Mouse (Mus musculus) ES-E14 (cell line): ENCODE data around the gene Spr. TPM values are rescaled to one million over a fixed set of nuclear protein-coding genes. Genes with fewer than 3 reads are reported as not detected.
A peak's percentile ranks its signal among the peaks of the same experiment; 100 is the strongest.
"Not testable (repeated sequence)": the region's sequence is repeated elsewhere in the genome, so short reads cannot be mapped to it uniquely, and the experiment has no call there.

Experiments used
- DNase-seq: peaks from one replicate; pipeline ENCODE4 v3.0.0-alpha.2; 2013; ENCODE audit warnings: low read depth, low spot score
- H3K27ac ChIP-seq: 2 replicates; pipeline ENCODE4 v1.5.1; 2012; ENCODE audit warnings: low read depth, mild to moderate bottlenecking, low read length, moderate library complexity, mixed read lengths; ENCODE audit not compliant: poor library complexity, insufficient read depth, severe bottlenecking
- H3K36me3 ChIP-seq: 2 replicates; pipeline ENCODE4 v1.6.1; 2012; ENCODE audit warnings: mild to moderate bottlenecking, low read length, moderate library complexity, mixed read lengths; ENCODE audit not compliant: control insufficient read depth, poor library complexity, insufficient read depth, severe bottlenecking
- H3K4me1 ChIP-seq, 2 experiments: fragments of 150-350 bp in 1 of 2; sonication (generic) in 1 of 2; 2 replicates each; pipeline ENCODE4 v1.6.1; 2012; ENCODE audit warnings: low read length in 2 of 2, mild to moderate bottlenecking in 1 of 2, mixed read lengths in 1 of 2; ENCODE audit not compliant: control insufficient read depth in 2 of 2, insufficient read depth in 2 of 2, poor library complexity in 1 of 2
- H3K4me3 ChIP-seq, 2 experiments: fragments of 150-350 bp in 1 of 2; sonication (generic) in 1 of 2; 2 replicates each; pipeline ENCODE4 v1.5.1; 2012; ENCODE audit warnings: low read length in 2 of 2, low read depth in 1 of 2, mild to moderate bottlenecking in 1 of 2, mixed read lengths in 1 of 2; ENCODE audit not compliant: insufficient read depth in 1 of 2, poor library complexity in 1 of 2, severe bottlenecking in 1 of 2
- H3K9ac ChIP-seq: 2 replicates; pipeline ENCODE4 v1.6.1; 2012; ENCODE audit warnings: low read depth, mild to moderate bottlenecking, low read length, mixed read lengths; ENCODE audit not compliant: poor library complexity, insufficient read depth, severe bottlenecking
- H3K9me3 ChIP-seq: fragments of 150-350 bp; sonication (generic); 2 replicates; pipeline ENCODE4 v1.6.1; 2012; ENCODE audit warnings: low read depth, mild to moderate bottlenecking, low read length; ENCODE audit not compliant: control insufficient read depth, insufficient read depth
- CHD2 ChIP-seq: IDR thresholded peaks from 2 replicates; pipeline ENCODE4 v1.6.1; 2014; ENCODE audit warnings: mild to moderate bottlenecking, low read depth, low read length, inconsistent platforms
- HCFC1 ChIP-seq: IDR thresholded peaks from 2 replicates; pipeline ENCODE4 v1.6.1; 2012; ENCODE audit warnings: low read length, inconsistent platforms, borderline replicate concordance; ENCODE audit not compliant: insufficient read depth
- MAFK ChIP-seq: IDR thresholded peaks from 2 replicates; pipeline ENCODE4 v1.6.1; 2014; ENCODE audit warnings: mild to moderate bottlenecking, low read depth, low read length, inconsistent platforms; ENCODE audit not compliant: insufficient read depth
- ZC3H11A ChIP-seq: IDR thresholded peaks from 2 replicates; pipeline ENCODE4 v1.6.1; 2012; ENCODE audit warnings: low read depth, mild to moderate bottlenecking, inconsistent platforms, low read length, borderline replicate concordance
- ZNF384 ChIP-seq: IDR thresholded peaks from 2 replicates; pipeline ENCODE4 v1.6.1; 2012; ENCODE audit warnings: low read depth, low read length, inconsistent platforms
- in situ Hi-C, 2 experiments: fragments of 600-800 bp; cut with MboI; formaldehyde crosslinking; loops; one replicate each; pipeline ENCODE4 v1.15.1; 2025; ENCODE audit warnings: low sequenced_read_pairs in 2 of 2, inconsistent platforms in 1 of 2; ENCODE audit not compliant: unreplicated experiment in 2 of 2
- total RNA-seq: library from RNA; depleted of rRNA; stranded (reverse); fragments of 300-350 nt; gene quantifications from 2 replicates; pipeline ENCODE4 v1.2.3, GENCODE M21; 2012

Spr gene
- total RNA-seq, 1 experiment: 83.0 TPM

DNA sequence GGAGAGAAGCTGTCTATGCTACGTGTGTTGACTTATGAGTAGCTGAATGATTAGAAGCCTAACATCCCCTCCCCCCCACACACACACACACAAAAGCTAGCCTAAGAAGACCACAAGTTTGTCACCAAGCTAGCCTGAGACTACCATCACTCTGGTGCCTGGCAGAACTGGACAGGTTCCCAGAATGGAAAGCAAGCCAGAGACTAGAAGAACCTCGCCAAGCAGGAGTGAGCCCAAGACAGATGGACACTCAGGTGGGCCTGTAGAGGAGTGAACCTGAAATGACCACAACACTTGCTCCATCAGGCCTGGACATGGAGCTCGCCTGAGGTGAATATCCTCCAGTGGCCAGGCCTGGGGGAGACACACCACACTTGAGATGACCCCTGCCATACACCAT, 12.8 kb upstream of the Spr start:
- H3K9me3 ChIP-seq: no peaks in the 10 kb centered on the region
- H3K4me1 ChIP-seq: peaks cover 6 to 8% of the 10 kb centered on the region in 2 experiments; a peak in 3 of 4 replicates
- H3K9ac ChIP-seq: no peak overlapping the region
- no peak overlapping the region for H3K27ac ChIP-seq
- H3K4me3 ChIP-seq: no peak overlapping the region
- DNase-seq: no peak
- TF ChIP-seq CHD2 (no peak), ZNF384 (no peak), MAFK (no peak), HCFC1 (no peak), ZC3H11A (no peak)
- in situ Hi-C loops: loop anchor here in 1 of 2 experiments (25.0 kb wide), 1 partner anchor 262 kb away; the partner anchor contains the start of gene Noto
- no peaks in the 10 kb centered on the region for H3K36me3 ChIP-seq

DNA sequence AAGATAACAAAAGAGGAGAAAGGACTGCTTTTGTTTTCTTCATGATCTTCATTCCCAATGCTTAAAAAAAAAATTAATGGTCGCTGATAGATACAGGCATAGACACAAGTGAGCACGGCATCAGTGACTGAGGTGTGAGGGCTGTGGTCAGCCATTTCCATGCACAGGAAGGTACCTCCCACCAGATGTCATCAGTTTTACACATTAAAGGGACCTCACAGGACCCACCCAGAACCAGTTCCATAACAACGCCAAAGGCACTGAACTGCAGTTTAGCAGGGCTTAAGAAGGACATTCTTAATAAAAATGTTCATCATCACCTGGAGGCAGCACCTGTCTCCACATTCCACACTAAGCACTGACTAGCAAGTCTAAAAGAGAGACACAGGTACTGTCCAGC, 10.1 kb upstream of the Spr start:
- Histone ChIP-seq H3K27ac (no peak overlapping the region), H3K36me3 (no peaks in the 10 kb centered on the region), H3K9me3 (no peaks in the 10 kb centered on the region), H3K4me1 (peaks cover 6 to 8% of the 10 kb centered on the region in 2 experiments; a peak in 3 of 4 replicates), H3K9ac (no peak overlapping the region), H3K4me3 (no peak overlapping the region)
- DNase-seq: no peak
- TF ChIP-seq HCFC1: no peak
- TF ChIP-seq ZC3H11A: no peak
- TF ChIP-seq MAFK: no peak
- no peak for TF ChIP-seq CHD2
- TF ChIP-seq ZNF384: no peak
- in situ Hi-C loops: loop anchor here in 1 of 2 experiments (25.0 kb wide), 1 partner anchor 110 kb away; no protein-coding TSS in a partner anchor

DNA sequence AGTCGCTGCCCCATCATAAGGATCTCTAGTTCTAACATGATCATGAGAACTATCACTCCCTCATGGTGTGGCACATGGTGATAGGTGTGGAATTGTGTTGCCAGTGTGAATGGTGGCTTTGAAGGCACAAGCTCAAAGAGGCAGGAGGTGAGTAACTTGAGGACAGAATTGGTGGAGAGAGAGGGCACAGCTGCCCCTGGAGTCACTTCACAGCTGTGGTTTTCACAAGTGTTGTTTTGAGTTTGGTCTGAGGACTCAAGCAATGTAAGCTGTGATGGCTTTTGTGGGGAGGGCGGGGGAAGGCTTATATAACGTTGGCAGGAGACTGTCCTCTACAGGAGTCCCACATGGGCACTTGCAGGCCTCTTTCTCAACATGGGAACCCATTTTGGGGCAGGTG, 6.9 kb upstream of the Spr start:
- Histone ChIP-seq H3K27ac (no peak overlapping the region), H3K36me3 (no peaks in the 10 kb centered on the region), H3K4me1 (peaks cover 6 to 8% of the 10 kb centered on the region in 2 experiments; a peak in 3 of 4 replicates), H3K9ac (no peak overlapping the region), H3K4me3 (no peak overlapping the region), H3K9me3 (no peaks in the 10 kb centered on the region)
- no peak for DNase-seq
- no peak for TF ChIP-seq HCFC1
- TF ChIP-seq MAFK: no peak
- no peak for TF ChIP-seq ZNF384
- TF ChIP-seq ZC3H11A: no peak
- TF ChIP-seq CHD2: no peak
- in situ Hi-C loops: loop anchor here in 1 of 2 experiments (25.0 kb wide), 1 partner anchor 107 kb away; no protein-coding TSS in a partner anchor

DNA sequence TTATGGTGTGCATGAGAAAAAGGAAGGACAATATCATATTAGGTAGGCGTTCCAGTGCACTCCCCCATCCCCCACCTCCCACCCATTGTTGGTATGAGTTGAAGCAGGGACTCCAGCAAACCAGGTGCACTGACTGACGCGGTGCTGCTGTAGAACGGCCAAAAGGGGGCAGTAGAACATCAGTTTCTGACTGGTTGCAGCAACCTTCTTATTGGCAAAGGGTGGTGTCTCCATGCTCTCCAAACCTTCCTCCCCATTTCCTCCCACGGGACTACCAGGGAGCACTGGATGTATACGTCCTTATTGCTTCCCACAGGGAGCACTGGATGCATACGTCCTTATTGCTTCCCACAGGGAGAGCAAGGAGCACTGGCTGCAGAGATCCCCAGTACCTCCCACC, 3.4 kb upstream of the Spr start:
- not testable (repeated sequence) for H3K36me3 ChIP-seq, H3K9ac ChIP-seq, H3K9me3 ChIP-seq, H3K27ac ChIP-seq, H3K4me3 ChIP-seq, H3K4me1 ChIP-seq
- DNase-seq: peak; percentile 60
- TF ChIP-seq ZC3H11A: peak; percentile 10; the same call in 1 of the 2 replicates
- in situ Hi-C loops: loop anchor here in 1 of 2 experiments (25.0 kb wide), 1 partner anchor 104 kb away; no protein-coding TSS in a partner anchor

DNA sequence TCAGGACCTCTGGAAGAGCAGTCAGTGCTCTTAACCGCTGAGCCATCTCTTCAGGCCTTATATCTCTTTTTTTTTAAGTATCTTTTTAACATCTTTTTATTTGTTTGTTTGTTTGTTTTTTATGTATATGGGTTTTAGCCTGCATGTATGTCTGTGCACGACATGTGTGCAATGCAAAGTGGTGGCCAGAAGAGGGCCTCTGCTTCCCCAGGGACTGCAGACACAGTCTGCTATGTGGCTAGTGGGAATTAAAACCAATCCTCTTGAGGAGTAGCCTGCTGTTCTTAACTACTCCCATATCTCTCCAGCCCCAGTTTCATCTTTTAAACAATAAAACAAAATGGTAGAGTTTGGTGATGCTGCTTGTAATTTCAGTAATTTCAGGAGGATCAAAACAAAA, 2.0 kb upstream of the Spr start:
- in situ Hi-C loops: loop anchor here in 1 of 2 experiments (25.0 kb wide), 1 partner anchor 102 kb away; no protein-coding TSS in a partner anchor

DNA sequence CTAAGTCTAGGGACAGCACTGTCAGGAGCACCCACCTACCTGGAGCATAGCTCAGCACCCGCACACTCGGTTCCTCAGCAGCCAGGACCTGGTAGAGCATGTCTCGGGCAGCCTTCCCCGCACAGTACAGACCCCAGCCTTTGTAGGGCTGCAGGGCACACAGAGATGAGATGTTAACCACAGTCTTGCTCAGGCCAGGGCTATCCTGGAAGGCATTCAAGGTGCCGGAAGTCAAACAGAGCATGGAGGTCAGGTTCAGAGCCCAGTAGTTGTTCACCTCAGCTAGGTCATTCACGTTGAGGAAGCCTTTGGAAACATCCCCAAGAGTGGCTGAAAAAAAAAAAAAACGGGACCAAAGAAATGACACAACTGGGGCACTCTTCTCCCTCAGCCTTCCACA, 782 bp downstream of the Spr start:
- H3K36me3 ChIP-seq, H3K9me3 ChIP-seq, DNase-seq, H3K27ac ChIP-seq, H3K4me1 ChIP-seq, H3K9ac ChIP-seq: not testable (repeated sequence)
- H3K4me3 ChIP-seq: peak overlapping the region; percentile 84 to 95
- in situ Hi-C loops: loop anchor here in 1 of 2 experiments (25.0 kb wide), 1 partner anchor 99 kb away; no protein-coding TSS in a partner anchor

More for the DNA sequence above, 2.0 kb upstream of the Spr start:
- TF ChIP-seq HCFC1 (no peak), MAFK (no peak), ZC3H11A (no peak), CHD2 (no peak), ZNF384 (no peak)
- no peaks in the 10 kb centered on the region for H3K9me3 ChIP-seq
- no peak overlapping the region for H3K4me3 ChIP-seq
- H3K9ac ChIP-seq: no peak overlapping the region
- no peak overlapping the region for H3K27ac ChIP-seq
- no peaks in the 10 kb centered on the region for H3K36me3 ChIP-seq
- H3K4me1 ChIP-seq: no peaks in the 10 kb centered on the region
- no peak for DNase-seq
